ENCODE assay signal across 30 mouse cellular contexts in genomic region chr4:82953992-82954391, GRCm38 (mm10).
DNase-seq lines count a peak whose midpoint lies in the region; ATAC-seq and TF ChIP-seq lines count a peak whose summit lies in the region.
"Had no signal": no experiment of that assay in that cellular context is flagged by ENCODE, and none has a peak within 500 bp of the region (broad histone marks: within the 10 kb centered on the region; RNA-seq: fewer than 3 reads in every experiment).

No protein-coding gene starts in this region.

- H3K79me2 ChIP-seq in CH12.LX (replicated peaks; ENCODE audit: control insufficient read depth, extremely low read depth, insufficient read depth, poor library complexity, severe bottlenecking): no peaks in the 10 kb centered on the region

- H3K4me3 ChIP-seq in CH12.LX (replicated peaks in 1 of 3; ENCODE audit: low read depth in 2 of 3, low read length in 2 of 3, poor library complexity in 1 of 3) (no peak overlapping the region), ES-Bruce4 (ENCODE audit: low read depth, low read length) (no peak overlapping the region)
- H3K4me3 ChIP-seq: embryonic facial prominence, embryonic 10.5 days; embryonic facial prominence, embryonic 15.5 days; heart, embryonic 10.5 days; heart, embryonic 15.5 days; hindbrain, embryonic 13.5 days; left cerebral cortex, adult 2 months; liver, embryonic 12.5 days; midbrain, embryonic 13.5 days; neural tube, embryonic 15.5 days; stomach, embryonic 15.5 days had no signal

- H3K4me2 ChIP-seq in CH12.LX (ENCODE audit: insufficient read depth, low read depth, poor library complexity, severe bottlenecking): no peak overlapping the region
- H3K4me2 ChIP-seq: embryonic facial prominence, embryonic 15.5 days; heart, embryonic 15.5 days; hindbrain, embryonic 13.5 days; liver, embryonic 12.5 days; midbrain, embryonic 13.5 days; neural tube, embryonic 15.5 days; stomach, embryonic 15.5 days had no signal

- TF ChIP-seq POLR2A in CH12.LX (IDR thresholded peaks at IDR 0.05; ENCODE audit: low read depth, low read length): no peak
- TF ChIP-seq POLR2A in ES-Bruce4 (IDR thresholded peaks at IDR 0.05; ENCODE audit: insufficient read depth, low read length): no peak
- TF ChIP-seq POLR2A in brain, embryonic 14.5 days (IDR thresholded peaks at IDR 0.05; ENCODE audit: borderline replicate concordance, extremely low read depth, insufficient read depth, insufficient read length, poor library complexity, severe bottlenecking): no peak

- no peak for DNase-seq in frontal cortex, postnatal 36 days (ENCODE audit: low spot score in 2 of 2)
- DNase-seq in CH12.LX (ENCODE audit: extremely low read depth): peak; percentile 4
- DNase-seq in brain, embryonic 14.5 days (ENCODE audit: low read depth): no peak
- DNase-seq in retina, embryonic 14.5 days (ENCODE audit: low spot score): no peak
- no peak for DNase-seq in adrenal gland, postnatal 10 days
- DNase-seq: adrenal gland, postnatal 14 days; cerebellum, adult 11-12 months; cerebellum, adult 9-11 months; gastrocnemius, postnatal 25 days; heart, adult 11 months; kidney, adult 11 months; kidney, postnatal 14 days; liver, postnatal 0 days; right cerebral cortex, postnatal 25 days had no signal

- peak; percentile 60; the same call in 1 of the 2 replicates for ATAC-seq in frontal cortex, adult (ENCODE audit: low TSS enrichment)
- ATAC-seq: activated CD4-positive, CD25-positive, alpha-beta regulatory T cell, adult 4 months; CD4-positive, CD25-positive, alpha-beta regulatory T cell, adult 4 months; liver, embryonic 12.5 days; liver, postnatal 0 days; lung, postnatal 0 days; midbrain, embryonic 13.5 days had no signal

- TF ChIP-seq CTCF in CH12.LX (conservative IDR thresholded peaks at IDR 0.05 in 1 of 2, IDR thresholded peaks at IDR 0.05 in 1 of 2; ENCODE audit: low read depth in 2 of 2, low read length in 2 of 2) (peak in 1 of 2 experiments; percentile 38; a peak in 2 of 4 replicates), ES-Bruce4 (IDR thresholded peaks at IDR 0.05; ENCODE audit: low read depth, low read length) (peak; percentile 9)
- TF ChIP-seq CTCF in brain, embryonic 14.5 days (IDR thresholded peaks at IDR 0.05; ENCODE audit: borderline replicate concordance, extremely low read depth, insufficient read depth, insufficient read length): peak; percentile 4; the same call in 1 of the 2 replicates

- no peaks in the 10 kb centered on the region for H3K27me3 ChIP-seq in CH12.LX (replicated peaks)
- no peaks in the 10 kb centered on the region for H3K27me3 ChIP-seq in ES-Bruce4 (ENCODE audit: control insufficient read depth, insufficient read depth, low read length, poor library complexity, severe bottlenecking)
- H3K27me3 ChIP-seq: embryonic facial prominence, embryonic 15.5 days; heart, embryonic 15.5 days; hindbrain, embryonic 13.5 days; liver, embryonic 12.5 days; midbrain, embryonic 13.5 days; neural tube, embryonic 15.5 days; stomach, embryonic 15.5 days had no signal

- in situ Hi-C loops in CH12.LX (cut with MboI; ENCODE audit: low pct_ligation_motif_present, low pct_unique_long_range_greater_than_20kb, low sequenced_read_pairs): no loop called here

- no peaks in the 10 kb centered on the region for H3K36me3 ChIP-seq in CH12.LX (replicated peaks in 1 of 2; ENCODE audit: control insufficient read depth in 1 of 2, insufficient read depth in 1 of 2, low read length in 1 of 2)
- no peaks in the 10 kb centered on the region for H3K36me3 ChIP-seq in ES-Bruce4 (ENCODE audit: control insufficient read depth, insufficient read depth, low read length, poor library complexity, severe bottlenecking)
- H3K36me3 ChIP-seq: heart, embryonic 15.5 days; hindbrain, embryonic 13.5 days; liver, embryonic 12.5 days; midbrain, embryonic 13.5 days; neural tube, embryonic 15.5 days; stomach, embryonic 15.5 days had no signal

- no peak; the same call in 1 of the 2 replicates for TF ChIP-seq RAD21 in CH12.LX (IDR thresholded peaks at IDR 0.05; ENCODE audit: low read depth, low read length)

- H3K9ac ChIP-seq in CH12.LX (ENCODE audit: insufficient read depth, low read depth) (no peak overlapping the region), ES-Bruce4 (ENCODE audit: low read depth, poor library complexity, severe bottlenecking) (no peak overlapping the region)
- H3K9ac ChIP-seq: embryonic facial prominence, embryonic 15.5 days; heart, embryonic 15.5 days; hindbrain, embryonic 13.5 days; liver, embryonic 12.5 days; liver, postnatal 0 days; midbrain, embryonic 13.5 days; neural tube, embryonic 15.5 days; stomach, embryonic 15.5 days had no signal

- TF ChIP-seq EP300 in CH12.LX (IDR thresholded peaks at IDR 0.05; ENCODE audit: low read length) (no peak), ES-Bruce4 (IDR thresholded peaks at IDR 0.05; ENCODE audit: insufficient read depth, low read depth, low read length) (no peak)

- no peak overlapping the region for H3K27ac ChIP-seq in CH12.LX (ENCODE audit: insufficient read depth, low read depth)
- H3K27ac ChIP-seq in ES-Bruce4 (ENCODE audit: insufficient read depth, low read length): no peak overlapping the region
- H3K27ac ChIP-seq: embryonic facial prominence, embryonic 10.5 days; embryonic facial prominence, embryonic 15.5 days; heart, embryonic 10.5 days; heart, embryonic 15.5 days; hindbrain, embryonic 13.5 days; left cerebral cortex, adult 2 months; liver, embryonic 12.5 days; macrophage; midbrain, embryonic 13.5 days; neural tube, embryonic 15.5 days; stomach, embryonic 15.5 days had no signal

- dilution Hi-C loops in CH12.LX (cut with MboI; ENCODE audit: extremely low pct_ligation_motif_present, extremely low pct_unique_long_range_greater_than_20kb, low sequenced_read_pairs): no loop called here

- H3K4me1 ChIP-seq in CH12.LX (ENCODE audit: control insufficient read depth in 1 of 2, insufficient read depth in 2 of 2) (no peaks in the 10 kb centered on the region), ES-Bruce4 (ENCODE audit: control insufficient read depth, insufficient read depth, low read length) (no peaks in the 10 kb centered on the region)
- H3K4me1 ChIP-seq: embryonic facial prominence, embryonic 10.5 days; embryonic facial prominence, embryonic 15.5 days; heart, embryonic 10.5 days; heart, embryonic 15.5 days; liver, embryonic 12.5 days; stomach, embryonic 15.5 days had no signal

- no peaks in the 10 kb centered on the region for H3K9me3 ChIP-seq in CH12.LX (replicated peaks; ENCODE audit: low read length)
- no peaks in the 10 kb centered on the region for H3K9me3 ChIP-seq in ES-Bruce4 (replicated peaks; ENCODE audit: control insufficient read depth, insufficient read depth, low read length, poor library complexity, severe bottlenecking)
- H3K9me3 ChIP-seq: embryonic facial prominence, embryonic 10.5 days; embryonic facial prominence, embryonic 15.5 days; heart, embryonic 10.5 days; heart, embryonic 15.5 days; hindbrain, embryonic 13.5 days; liver, embryonic 12.5 days; midbrain, embryonic 13.5 days; neural tube, embryonic 15.5 days; stomach, embryonic 15.5 days had no signal

TF ChIP-seq in CH12.LX, 34 proteins besides CTCF, POLR2A, EP300 and RAD21:
- TF ChIP-seq BHLHE40 (IDR thresholded peaks at IDR 0.05; ENCODE audit: low read depth, low read length) (no peak), E2F4 (IDR thresholded peaks at IDR 0.05; ENCODE audit: insufficient replicate concordance, low read depth, low read length) (no peak), KAT2A (IDR thresholded peaks at IDR 0.05; ENCODE audit: insufficient replicate concordance, low read length) (no peak), MXI1 (IDR thresholded peaks at IDR 0.05; ENCODE audit: low read depth, low read length) (no peak), NELFE (IDR thresholded peaks at IDR 0.05; ENCODE audit: low read depth, low read length) (no peak), SIN3A (IDR thresholded peaks at IDR 0.05; ENCODE audit: low read length) (no peak), MEF2A (IDR thresholded peaks at IDR 0.05; ENCODE audit: borderline replicate concordance, low read depth, low read length) (no peak), PAX5 (IDR thresholded peaks at IDR 0.05; ENCODE audit: low read length) (no peak), MAX (IDR thresholded peaks at IDR 0.05; ENCODE audit: low read length) (no peak), ZC3H11A (IDR thresholded peaks at IDR 0.05; ENCODE audit: low read depth, low read length) (no peak), MAFK (IDR thresholded peaks at IDR 0.05; ENCODE audit: insufficient replicate concordance, low read length) (no peak), CHD2 (IDR thresholded peaks at IDR 0.05; ENCODE audit: low read length) (no peak), USF2 (conservative IDR thresholded peaks at IDR 0.05; ENCODE audit: low read depth, low read length) (no peak), RCOR1 (conservative IDR thresholded peaks at IDR 0.05; ENCODE audit: low read depth, low read length) (no peak), POLR2AphosphoS2 (IDR thresholded peaks at IDR 0.05; ENCODE audit: low read depth, low read length) (no peak), MYC (IDR thresholded peaks at IDR 0.05; ENCODE audit: low read depth, low read length) (no peak), ZNF384 (IDR thresholded peaks at IDR 0.05; ENCODE audit: low read depth, low read length) (no peak), GABPA (IDR thresholded peaks at IDR 0.05; ENCODE audit: insufficient replicate concordance, low read depth, low read length) (no peak), JUN (IDR thresholded peaks at IDR 0.05; ENCODE audit: insufficient read depth, low read depth, low read length) (no peak)
